Mouse (Mus musculus): ENCODE measurements around the gene S100a2.

- TF ChIP-seq CTCF (IDR thresholded peaks at IDR 0.05; ENCODE audit: borderline replicate concordance, insufficient read depth, low read length), result no peak
- no peak for TF ChIP-seq POLR2A (IDR thresholded peaks at IDR 0.05; ENCODE audit: low read depth, low read length)
Measured at GRCm38 (mm10) chr3:90599401-90599800, 9.4 kb downstream of the S100a2 start.
